Mouse (Mus musculus): ENCODE results near the gene Kti12. TPM values are rescaled to one million over a fixed set of nuclear protein-coding genes. Genes with fewer than 3 reads are reported as not detected.
A peak's percentile ranks its signal among the peaks of the same experiment; 100 is the strongest.

Gene Kti12
- polyA plus RNA-seq, 1 experiment: 16.4 TPM

DNA sequence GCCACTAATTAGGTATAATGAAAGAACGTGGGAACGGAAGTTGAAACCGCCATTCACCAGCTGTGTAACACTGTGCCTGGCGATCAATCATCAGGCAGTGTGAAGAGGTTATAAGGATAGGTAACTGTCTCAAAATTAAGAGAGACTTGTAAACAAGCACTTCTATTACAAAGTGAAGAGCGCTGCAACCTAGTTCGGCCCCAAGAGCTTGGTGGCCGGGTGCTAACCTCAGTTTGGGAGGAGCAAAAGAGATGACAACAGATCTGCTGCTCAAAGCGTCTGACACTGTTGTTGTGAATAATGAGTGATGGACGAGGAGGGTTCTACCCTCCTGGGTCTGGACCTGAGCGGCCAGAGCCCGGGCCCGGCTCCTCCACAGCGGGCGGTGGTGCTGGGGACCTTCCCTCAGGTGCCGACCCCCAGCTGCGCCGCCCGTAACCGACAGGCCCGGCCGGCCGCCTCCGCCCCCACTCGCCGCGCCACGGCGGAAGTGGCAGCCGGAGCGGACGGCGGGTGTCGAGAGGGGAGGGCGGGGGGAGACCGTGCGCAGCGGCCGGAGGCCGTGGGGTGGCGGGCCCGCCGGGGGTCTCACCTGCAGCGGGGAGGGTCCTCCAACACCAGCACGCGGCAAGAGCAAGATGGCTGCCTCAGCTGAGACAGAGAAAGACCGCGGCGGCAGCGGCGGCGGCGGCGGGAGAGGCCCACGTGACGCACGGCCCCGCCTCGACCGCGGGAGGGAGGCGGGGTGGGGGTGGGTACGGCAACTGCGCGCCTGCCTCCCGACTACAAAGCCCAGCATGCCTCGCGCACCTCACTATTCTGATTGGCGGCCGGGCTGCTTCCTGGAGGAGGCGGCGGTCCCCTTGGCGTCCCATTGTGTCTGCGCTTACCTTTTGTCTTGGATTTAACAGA lies 14.4 kb upstream of the Kti12 start, which contains the start of gene Btf3l4:
Btf3l4 (minus strand) TSS at position 699 of the 912 bp plus-strand sequence.
- H3K27ac ChIP-seq (ENCODE audit: insufficient read depth, low read length): peak within 1 kb of the TSS; percentile 99
- TF ChIP-seq POLR2A (IDR thresholded peaks at IDR 0.05; ENCODE audit: low read depth, low read length) (peak; percentile 55), CTCF (IDR thresholded peaks at IDR 0.05; ENCODE audit: borderline replicate concordance, insufficient read depth, low read length) (no peak)
- peaks cover 6% of the 10 kb centered on the region for H3K4me1 ChIP-seq (ENCODE audit: control insufficient read depth, insufficient read depth, low read length)
- H3K4me3 ChIP-seq (ENCODE audit: insufficient read depth, low read length): peak within 1 kb of the TSS; percentile 92

DNA sequence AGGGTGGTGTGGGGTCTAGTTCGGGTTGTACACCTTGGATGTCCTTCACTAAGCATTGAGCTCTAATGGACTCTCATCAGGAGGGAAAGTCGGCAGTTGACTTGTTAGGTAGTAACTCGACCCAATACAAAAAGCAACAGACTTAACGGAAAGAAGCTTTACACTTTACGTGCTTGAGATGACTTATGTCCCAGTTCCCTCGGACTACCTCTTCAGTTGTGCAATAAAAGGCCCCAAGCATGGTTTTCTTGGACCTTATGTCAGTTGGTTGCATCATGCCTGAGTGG lies 13.8 kb upstream of the Kti12 start:
- Histone ChIP-seq H3K27ac (ENCODE audit: insufficient read depth, low read length) (peak overlapping the region; percentile 99), H3K4me3 (ENCODE audit: insufficient read depth, low read length) (peak overlapping the region; percentile 89), H3K4me1 (ENCODE audit: control insufficient read depth, insufficient read depth, low read length) (peaks cover 9% of the 10 kb centered on the region)
- TF ChIP-seq CTCF (IDR thresholded peaks at IDR 0.05; ENCODE audit: borderline replicate concordance, insufficient read depth, low read length): no peak
- TF ChIP-seq POLR2A (IDR thresholded peaks at IDR 0.05; ENCODE audit: low read depth, low read length): no peak

DNA sequence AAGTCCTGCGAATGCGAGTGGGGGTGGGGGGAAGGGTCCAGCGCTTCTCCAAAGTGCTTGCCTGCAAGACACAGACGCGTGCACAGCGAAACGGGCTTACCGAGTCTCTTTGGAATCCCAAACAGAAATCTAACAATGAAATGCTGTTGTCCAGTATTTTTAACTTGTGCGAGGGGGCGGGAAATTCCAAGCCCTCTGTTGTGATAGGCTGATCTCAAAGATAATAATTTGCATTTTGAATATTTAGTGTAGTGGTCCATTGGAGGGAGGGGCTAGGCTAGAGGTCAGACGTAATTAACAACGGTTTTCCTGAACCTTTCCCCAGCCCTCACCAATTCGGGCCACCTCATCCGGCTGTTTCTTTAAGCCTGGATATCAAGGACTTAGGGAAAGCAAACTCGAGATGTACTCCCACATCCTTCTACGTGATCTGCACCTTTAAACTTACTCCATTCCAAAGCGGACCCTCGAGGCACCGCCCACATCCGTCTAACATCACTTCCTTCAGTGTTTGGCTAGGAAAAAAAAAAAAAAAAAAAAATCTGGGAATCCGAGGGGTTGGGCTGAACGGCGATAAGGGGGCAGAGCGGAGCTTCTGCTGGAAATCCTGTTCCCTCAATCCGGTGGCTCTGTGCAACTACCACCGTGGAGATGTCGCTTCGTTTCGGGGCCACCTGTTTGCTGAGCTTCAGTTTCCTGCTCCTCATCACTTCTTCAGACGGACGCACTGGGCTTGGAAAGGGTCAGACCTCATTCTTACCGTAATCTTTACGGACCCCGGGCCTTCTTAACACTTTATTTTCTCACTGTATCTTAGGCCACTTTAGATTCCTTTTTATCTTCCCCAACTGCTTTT lies 13.2 kb upstream of the Kti12 start, which contains the start of gene Txndc12:
Txndc12 (plus strand) TSS at position 487 of the 856 bp plus-strand sequence.
- Histone ChIP-seq H3K4me1 (ENCODE audit: control insufficient read depth, insufficient read depth, low read length) (peaks cover 9% of the 10 kb centered on the region), H3K4me3 (ENCODE audit: insufficient read depth, low read length) (peak within 1 kb of the TSS; percentile 92), H3K27ac (ENCODE audit: insufficient read depth, low read length) (peak within 1 kb of the TSS; percentile 99)
- TF ChIP-seq CTCF (IDR thresholded peaks at IDR 0.05; ENCODE audit: borderline replicate concordance, insufficient read depth, low read length): no peak
- TF ChIP-seq POLR2A (IDR thresholded peaks at IDR 0.05; ENCODE audit: low read depth, low read length): peak; percentile 92

DNA sequence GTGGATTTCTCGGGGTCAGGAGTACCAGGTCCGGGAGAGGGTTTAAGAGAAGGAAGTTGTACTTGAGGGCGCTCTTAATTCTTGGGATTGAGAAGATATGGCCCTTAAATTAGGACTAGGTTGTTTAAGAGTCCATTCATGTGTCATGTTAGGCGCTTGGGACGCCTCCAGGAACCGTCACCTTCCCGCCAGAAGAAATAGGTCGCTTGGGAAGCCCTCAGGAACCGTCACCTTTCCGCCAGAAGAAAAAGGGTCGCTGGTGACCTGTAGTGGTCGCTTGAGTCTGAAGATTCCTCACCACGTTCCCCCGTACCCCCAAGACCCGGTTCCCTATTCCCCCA lies 12.6 kb upstream of the Kti12 start:
- Histone ChIP-seq H3K27ac (ENCODE audit: insufficient read depth, low read length) (peak overlapping the region; percentile 99), H3K4me3 (ENCODE audit: insufficient read depth, low read length) (peak overlapping the region; percentile 89), H3K4me1 (ENCODE audit: control insufficient read depth, insufficient read depth, low read length) (peaks cover 9% of the 10 kb centered on the region)
- TF ChIP-seq CTCF (IDR thresholded peaks at IDR 0.05; ENCODE audit: borderline replicate concordance, insufficient read depth, low read length) (no peak), POLR2A (IDR thresholded peaks at IDR 0.05; ENCODE audit: low read depth, low read length) (no peak)

DNA sequence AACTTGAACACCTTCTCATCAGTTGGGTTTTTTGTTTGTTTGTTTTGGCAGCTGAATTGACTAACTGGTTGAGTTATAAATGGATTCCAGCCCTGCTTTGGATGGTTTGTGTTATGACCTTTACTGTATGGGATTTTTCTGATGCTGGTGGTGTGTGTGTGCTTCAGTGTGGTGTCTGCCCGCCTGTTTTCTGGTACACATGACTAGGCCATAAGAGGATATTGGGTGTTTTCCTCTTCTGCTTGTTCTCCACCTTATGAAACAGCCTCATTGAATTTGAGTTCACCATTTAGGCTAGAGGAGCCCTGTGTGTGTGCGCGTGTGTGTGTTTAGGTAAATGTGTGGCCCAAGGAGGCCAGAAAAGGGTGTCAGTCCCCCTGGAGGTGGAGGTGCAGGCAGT lies 12.1 kb upstream of the Kti12 start:
- peak overlapping the region; percentile 99 for H3K27ac ChIP-seq (ENCODE audit: insufficient read depth, low read length)

DNA sequence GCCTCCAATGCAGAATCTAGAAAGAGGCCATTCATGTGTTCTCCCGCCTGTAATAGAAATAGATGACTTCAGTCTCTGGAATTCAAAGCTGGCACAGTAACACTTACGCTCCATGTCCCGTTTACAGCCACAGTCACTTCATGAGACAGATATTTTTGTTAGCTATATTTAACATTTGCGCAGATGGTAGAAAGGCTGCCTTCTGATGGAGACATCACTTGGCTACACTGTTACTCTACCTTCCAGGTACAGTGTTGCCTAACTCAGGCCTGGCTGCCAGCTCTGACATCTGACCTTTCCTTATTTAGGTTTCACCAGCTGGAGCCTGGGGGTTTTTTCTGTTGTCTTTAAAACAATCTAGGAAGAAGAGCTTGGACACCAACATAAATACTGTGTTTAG lies 9.6 kb upstream of the Kti12 start:
- H3K4me1 ChIP-seq (ENCODE audit: control insufficient read depth, insufficient read depth, low read length): peaks cover 7% of the 10 kb centered on the region; the same call in 1 of the 2 replicates
- TF ChIP-seq POLR2A (IDR thresholded peaks at IDR 0.05; ENCODE audit: low read depth, low read length): no peak
- no peak for TF ChIP-seq CTCF (IDR thresholded peaks at IDR 0.05; ENCODE audit: borderline replicate concordance, insufficient read depth, low read length)
- H3K4me3 ChIP-seq (ENCODE audit: insufficient read depth, low read length): no peak overlapping the region
- H3K27ac ChIP-seq (ENCODE audit: insufficient read depth, low read length): no peak overlapping the region

More for the DNA sequence above, 12.1 kb upstream of the Kti12 start:
- Histone ChIP-seq H3K4me3 (ENCODE audit: insufficient read depth, low read length) (peak overlapping the region; percentile 89), H3K4me1 (ENCODE audit: control insufficient read depth, insufficient read depth, low read length) (peaks cover 7% of the 10 kb centered on the region; the same call in 1 of the 2 replicates)
- no peak for TF ChIP-seq POLR2A (IDR thresholded peaks at IDR 0.05; ENCODE audit: low read depth, low read length)
- TF ChIP-seq CTCF (IDR thresholded peaks at IDR 0.05; ENCODE audit: borderline replicate concordance, insufficient read depth, low read length): no peak

DNA sequence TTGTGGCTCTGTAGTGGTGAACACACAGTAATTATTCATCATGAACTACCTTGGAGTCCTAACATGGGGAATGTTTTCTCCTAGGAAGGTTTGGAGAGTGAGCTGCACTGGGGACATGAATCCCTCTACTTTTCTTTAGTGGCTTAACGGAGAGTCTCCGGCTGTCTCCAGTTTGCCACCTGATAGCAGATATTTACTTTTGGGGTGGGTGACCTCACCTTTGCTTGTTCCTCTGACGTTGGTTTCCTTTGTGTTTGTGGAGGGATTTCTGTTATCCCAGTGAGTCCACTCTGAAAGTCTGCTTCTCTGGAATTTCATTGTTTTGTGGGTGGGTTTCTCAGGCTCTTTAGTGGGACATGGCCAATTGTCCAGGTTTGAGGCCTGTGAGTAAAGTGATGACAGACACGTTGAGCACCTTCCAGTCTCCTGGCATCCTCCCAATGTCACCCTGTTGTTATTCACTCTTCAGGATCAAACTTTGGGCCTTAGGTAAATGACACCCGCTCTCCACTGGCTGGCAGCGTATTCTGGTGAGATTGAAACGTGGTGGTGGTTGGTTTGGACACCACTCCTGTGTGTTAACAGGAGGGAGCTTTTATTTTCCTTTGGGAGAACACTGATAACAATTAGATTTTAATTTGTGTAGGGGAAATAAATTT lies 5.5 kb upstream of the Kti12 start:
- H3K4me1 ChIP-seq (ENCODE audit: control insufficient read depth, insufficient read depth, low read length): peaks cover 5% of the 10 kb centered on the region; the same call in 1 of the 2 replicates
- TF ChIP-seq POLR2A (IDR thresholded peaks at IDR 0.05; ENCODE audit: low read depth, low read length) (no peak), CTCF (IDR thresholded peaks at IDR 0.05; ENCODE audit: borderline replicate concordance, insufficient read depth, low read length) (no peak)
- H3K27ac ChIP-seq (ENCODE audit: insufficient read depth, low read length): no peak overlapping the region
- no peak overlapping the region for H3K4me3 ChIP-seq (ENCODE audit: insufficient read depth, low read length)

DNA sequence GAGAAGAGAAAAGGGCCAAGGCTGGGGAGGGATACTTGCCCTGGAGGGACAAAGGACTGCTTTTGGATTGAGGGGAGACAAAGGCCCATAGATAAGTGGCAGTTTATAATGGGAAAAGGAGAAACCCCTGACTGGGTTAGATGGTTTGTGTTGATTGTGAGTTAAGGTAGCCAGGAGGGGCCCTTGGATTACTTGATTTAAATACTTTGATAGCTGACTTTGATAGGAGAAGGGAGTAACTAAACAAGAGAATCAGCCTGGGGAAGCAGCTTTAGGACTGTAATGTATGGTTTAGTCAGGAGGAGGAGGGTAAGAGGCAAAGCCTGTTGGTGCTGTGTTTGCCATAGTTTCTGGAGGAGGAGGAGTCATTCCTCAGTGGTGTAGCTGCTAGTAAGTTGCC lies 4.2 kb upstream of the Kti12 start:
- Histone ChIP-seq H3K4me1 (ENCODE audit: control insufficient read depth, insufficient read depth, low read length) (peaks cover 1% of the 10 kb centered on the region; the same call in 1 of the 2 replicates), H3K4me3 (ENCODE audit: insufficient read depth, low read length) (no peak overlapping the region), H3K27ac (ENCODE audit: insufficient read depth, low read length) (no peak overlapping the region)
- TF ChIP-seq POLR2A (IDR thresholded peaks at IDR 0.05; ENCODE audit: low read depth, low read length): no peak
- no peak for TF ChIP-seq CTCF (IDR thresholded peaks at IDR 0.05; ENCODE audit: borderline replicate concordance, insufficient read depth, low read length)

DNA sequence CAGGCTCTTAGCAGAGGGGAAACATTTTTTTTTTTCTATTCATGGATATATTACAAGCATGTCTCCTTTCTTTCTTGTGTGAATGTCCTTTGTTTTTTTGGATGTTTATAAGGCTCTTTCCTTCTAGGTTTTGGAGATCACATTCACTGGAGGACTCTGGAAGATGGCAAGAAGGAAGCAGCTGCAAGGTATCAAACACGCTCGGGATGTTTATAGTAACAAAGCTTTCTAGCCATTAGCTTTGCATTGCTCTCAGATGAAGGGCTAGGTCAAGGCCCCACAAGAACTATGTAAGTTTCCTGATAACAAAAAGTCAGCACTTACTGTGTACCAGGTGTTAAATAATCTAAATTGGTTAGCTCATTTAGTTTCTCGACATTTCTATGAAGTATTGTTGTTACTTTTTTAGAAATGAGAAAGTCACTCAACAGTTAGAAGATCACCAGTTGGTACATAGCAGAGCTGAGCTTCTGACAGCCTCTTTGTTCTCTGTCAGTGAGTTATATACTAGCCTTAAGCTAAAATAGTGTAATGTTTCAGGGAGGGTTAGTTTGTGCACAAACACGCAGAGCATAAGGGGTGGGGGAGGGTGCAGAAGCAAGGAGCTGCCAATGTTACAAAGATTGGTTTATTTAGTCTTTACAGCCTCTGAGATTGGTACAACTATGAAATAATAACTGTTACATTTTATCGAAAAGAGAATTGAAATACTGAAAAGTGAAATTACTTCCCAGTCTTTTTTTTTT lies 1.6 kb upstream of the Kti12 start:
- Histone ChIP-seq H3K27ac (ENCODE audit: insufficient read depth, low read length) (no peak overlapping the region), H3K4me1 (ENCODE audit: control insufficient read depth, insufficient read depth, low read length) (no peaks in the 10 kb centered on the region; the same call in none of the 2 replicates), H3K4me3 (ENCODE audit: insufficient read depth, low read length) (no peak overlapping the region)
- no peak for TF ChIP-seq POLR2A (IDR thresholded peaks at IDR 0.05; ENCODE audit: low read depth, low read length)
- TF ChIP-seq CTCF (IDR thresholded peaks at IDR 0.05; ENCODE audit: borderline replicate concordance, insufficient read depth, low read length): no peak

Measured in embryonic fibroblast, embryonic 13.5 days (primary cell).